Mouse (Mus musculus) spleen, postnatal 10 days (tissue): ENCODE data around the gene Mtss1l.
A peak's percentile ranks its signal among the peaks of the same experiment; 100 is the strongest.

Experiments
- DNase-seq, 2 experiments: peaks; one replicate each; pipeline ENCODE4 v3.0.0; 2021 to 2022; ENCODE audit warnings: low spot score in 2 of 2

Gene Mtss1l

DNA sequence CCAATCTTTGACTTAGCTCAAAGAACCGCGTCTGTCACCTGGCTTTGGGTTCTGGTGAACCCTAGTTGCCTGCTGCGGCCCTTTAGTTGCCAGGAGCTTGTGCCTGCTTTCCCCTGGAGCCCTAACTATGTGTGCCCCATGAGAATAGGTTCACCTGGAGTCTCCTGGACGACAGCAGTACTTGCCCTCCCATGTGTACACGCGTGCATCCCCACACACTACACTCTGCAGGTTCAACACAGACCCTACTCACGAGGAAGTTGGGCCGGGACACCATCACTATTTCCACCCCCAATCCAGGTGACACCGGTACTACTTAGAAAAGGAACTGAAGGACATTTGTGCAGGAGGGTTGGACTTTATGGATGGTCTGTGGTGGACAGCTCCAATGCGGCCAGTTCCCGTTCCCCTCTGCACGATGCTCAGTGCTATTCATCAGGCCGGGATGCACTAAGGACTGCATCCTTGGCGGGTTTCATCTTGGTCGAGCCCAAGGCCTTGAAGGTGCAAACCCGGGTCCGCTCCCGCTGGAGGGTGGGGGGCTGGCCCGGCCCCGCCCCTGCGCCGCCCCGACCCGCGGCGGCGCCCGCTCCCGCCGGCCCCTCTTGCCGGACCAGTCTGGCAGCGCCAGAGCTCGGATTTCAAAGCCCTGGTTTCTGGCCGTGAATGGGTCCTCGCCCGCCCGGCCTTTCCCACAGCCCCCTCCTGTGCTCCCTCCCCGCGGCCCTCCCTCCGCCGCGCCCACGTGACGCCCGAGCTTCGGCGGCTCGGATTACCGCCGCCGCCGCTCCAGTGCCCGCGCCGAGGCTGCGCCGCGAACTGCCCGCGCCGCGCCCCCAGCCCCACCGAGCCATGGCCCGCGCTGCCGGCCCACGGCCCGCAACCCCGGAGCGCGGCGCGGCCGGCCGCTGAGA is at the start of gene Mtss1l:
Gene Mtss1l (plus strand): TSS at position 792 of the 914 bp plus-strand sequence.
- peak in 1 of 2 experiments; percentile 39 for DNase-seq

DNA sequence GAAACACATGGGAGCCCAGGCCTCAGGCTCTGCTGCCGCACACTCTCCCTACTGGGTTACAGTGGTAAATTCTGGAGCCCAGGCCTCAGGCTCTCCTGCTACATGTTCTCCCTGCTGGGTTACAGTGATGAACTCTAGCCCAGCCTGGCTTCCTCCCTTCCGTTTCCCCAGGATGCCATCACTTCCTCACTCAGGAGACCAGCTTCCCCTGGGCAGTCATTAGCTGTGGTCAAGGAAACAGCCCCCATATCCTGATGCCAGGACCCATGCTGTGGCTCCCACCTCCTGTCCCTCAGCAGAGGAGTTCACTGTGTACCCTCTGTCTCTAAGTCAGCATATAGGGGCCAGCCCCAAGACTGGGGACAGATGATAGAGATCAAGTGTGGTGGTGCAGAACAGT is 49.1 kb upstream of the Mtss1l start:
- DNase-seq, result no peak

DNA sequence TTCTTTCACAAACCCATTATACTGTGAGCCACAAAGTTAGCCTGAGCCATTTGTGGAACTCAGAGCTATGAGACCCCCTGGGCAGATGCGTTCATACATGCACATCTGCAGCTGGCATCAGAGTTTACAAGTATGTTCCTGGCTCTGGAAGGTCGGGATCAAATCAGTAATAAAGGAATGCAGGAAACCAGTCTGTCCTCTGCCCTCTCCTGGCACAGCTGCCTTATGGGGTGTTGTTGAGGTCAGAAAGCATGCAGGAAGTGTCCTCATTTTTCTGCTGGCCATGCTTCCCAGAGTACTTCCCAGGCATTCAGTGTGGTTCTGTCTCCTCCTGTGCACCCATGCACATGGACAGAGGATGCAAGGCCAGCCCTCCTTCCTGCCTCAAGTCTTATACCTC is 48.1 kb upstream of the Mtss1l start:
- DNase-seq, result no peak

DNA sequence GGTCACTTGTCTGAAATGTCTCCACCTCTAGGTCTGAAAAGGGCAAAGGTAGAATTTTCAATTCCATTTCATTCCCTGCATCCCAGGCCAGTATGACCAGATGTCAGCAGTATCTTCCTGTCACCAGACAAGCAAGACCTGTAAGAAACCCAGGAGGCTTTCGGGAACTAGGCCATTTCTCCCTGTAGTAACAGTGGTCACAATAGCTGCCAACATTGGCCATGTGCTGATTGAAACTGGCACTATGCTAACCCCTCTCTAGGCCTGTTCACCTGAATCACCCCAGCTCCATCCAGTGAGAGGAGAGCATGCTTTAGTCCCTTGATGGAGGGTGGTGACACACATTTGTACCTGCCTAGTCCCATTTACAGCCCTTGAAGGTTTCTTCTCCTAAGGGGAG is 46.7 kb upstream of the Mtss1l start:
- no peak for DNase-seq

DNA sequence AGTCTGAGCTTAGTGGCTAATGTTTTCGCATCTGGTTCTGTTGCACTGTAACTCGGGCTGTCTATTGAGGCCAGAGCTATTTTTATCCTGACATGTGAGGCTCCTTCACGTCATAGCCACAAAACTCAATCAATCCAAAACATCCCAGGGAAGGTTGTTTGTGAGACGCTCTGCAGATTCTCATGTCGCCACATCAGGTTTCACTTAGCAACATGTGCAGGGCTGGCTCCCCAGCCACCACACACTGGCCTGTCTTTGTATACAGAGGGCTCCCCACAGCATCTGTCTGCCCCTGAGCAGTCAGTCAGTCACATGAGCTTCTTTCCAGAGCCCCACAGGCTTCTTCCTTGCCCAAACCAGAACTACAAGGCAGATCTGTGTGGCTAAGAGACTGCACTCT is 44.6 kb upstream of the Mtss1l start:
- no peak for DNase-seq

DNA sequence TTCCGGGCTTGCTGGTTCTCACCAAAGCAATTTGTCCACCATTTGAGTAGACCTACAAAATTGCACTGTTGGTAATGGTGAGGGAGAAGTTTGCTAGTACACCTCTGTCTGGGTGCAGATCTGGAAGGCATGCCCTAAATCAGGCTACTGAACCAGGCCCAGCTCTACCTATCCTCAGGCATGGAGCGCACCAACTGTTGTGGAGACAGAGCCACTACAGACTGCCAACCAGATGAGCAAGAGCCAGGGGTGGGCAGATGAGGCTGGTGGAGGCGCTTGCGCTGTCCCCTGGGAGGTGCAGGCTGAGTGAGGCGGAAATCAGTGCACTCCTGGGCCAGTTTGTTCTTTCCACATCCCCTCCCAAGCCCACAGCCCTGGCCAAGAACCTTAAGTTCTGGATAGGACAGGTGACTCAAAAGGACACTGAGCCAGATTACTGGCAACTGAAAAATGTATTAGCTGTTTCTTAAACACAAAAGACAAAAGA is 44.1 kb upstream of the Mtss1l start:
- DNase-seq, result no peak

DNA sequence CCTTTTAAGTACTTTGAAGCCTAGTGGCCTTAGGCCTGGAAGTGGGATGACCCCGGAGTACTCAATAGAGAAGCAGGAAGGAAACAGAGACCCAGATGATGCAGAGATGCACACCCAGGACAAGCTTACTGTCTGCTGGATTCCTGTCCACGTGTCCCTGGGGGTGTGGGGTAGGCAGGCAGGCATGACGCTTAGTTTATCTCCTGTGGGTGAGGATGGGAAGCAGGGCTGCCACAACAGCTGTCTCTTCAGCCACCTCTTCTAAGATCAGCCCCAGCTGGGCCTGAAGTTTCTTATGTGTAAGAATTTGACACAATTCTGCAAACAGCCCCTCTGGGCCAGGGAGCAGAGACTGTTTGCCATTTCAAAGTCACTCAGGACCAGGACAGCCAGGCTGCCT is 42.3 kb upstream of the Mtss1l start:
- no peak for DNase-seq

DNA sequence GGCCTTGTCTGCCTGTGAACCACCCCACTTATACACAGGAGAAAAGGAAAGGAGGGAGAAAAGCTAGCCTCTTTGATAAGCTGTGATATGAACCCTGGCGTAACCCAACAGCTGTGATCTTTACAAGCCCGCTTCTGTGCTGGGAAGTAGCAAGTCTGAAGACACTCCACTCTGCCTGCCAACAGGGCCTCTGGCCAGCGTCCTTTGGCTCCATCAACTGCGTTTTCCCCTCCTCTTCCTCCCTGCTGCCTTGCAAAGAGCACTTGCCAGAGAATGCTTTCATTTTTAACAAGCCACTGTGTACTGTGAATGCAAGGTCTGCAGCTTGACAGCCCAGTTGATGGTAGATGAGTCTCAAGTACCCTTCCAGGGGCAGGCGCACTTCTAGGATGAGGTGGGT is 33.5 kb upstream of the Mtss1l start:
- DNase-seq, result no peak

DNA sequence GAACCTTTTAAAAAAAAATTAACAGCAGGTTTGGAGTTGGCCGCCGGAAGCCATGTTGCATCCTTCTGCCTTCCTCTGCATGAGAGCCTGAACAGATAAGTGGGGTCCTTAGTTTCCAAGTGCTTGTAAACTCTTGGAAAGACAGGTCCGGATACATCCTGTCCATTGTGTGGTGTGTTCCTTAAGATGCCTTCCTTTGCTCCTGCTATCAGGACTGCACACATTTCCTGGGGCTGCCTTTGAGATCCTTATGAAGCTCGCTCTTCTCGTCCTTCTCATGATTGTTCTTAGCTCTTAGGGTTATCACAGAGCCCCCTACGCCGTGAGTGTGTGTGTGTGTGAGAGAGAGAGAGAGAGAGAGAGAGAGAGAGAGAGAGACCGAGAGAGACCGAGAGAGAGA is 31.3 kb upstream of the Mtss1l start:
- no peak for DNase-seq

DNA sequence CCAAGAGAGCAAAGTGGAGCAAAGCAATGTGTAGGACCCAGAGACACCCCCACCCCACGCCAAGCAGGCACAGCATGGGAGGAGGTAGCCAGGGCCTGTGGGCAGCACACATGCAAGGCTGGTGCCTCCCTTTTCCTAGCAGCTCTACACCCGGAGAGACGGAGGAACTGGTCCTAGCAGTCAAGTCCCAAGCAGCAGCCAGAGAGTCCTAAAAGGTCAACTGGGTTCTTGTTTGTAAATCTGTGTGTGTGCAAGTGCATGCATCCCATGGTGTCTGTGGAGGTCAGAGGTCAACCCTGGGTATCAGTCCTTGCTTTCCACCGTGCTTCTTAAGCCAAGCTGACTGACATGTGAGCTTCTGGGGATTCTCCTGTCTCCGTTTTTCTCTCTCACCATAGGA is 27.1 kb upstream of the Mtss1l start:
- DNase-seq, result no peak

DNA sequence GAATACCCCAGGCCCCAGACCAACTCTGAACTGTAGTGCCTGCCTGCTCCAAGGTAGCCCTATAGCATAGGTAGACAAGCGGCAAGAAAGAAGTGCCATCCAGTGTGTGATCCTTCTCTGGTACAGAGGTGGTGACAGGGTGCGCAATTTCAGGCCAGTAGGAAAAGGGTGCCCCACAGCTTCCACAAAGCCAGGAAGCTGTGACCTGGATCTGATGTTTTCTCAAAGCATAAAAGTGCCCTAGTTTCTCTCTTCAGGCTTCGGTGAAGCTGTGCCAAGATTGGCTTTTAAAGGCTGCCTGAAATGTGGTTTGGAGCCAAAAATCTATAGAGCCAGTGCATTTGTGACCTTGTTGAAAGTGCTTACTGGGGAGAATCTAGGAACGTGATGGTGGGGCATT is 26.4 kb upstream of the Mtss1l start:
- DNase-seq, result no peak

DNA sequence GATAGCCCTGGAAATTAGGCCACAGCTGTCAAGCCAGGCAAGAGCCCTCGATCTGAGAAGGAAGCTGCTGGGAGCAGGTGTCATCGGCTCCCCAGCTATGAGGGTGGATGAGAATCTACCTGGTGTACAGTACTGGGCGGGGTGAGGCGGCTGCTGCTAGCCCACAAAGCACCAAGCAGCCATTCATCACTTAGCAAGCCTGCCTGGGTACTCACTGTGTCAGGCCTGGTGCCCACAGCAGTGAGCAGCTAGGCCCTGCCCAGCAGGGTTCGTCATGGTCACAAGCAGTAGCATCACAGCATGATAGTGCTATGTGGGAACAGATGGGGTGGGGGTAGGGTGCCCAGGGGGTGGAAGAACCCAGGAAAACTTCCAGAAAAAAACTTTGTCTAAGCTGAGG is 25.8 kb upstream of the Mtss1l start:
- DNase-seq, result no peak

DNA sequence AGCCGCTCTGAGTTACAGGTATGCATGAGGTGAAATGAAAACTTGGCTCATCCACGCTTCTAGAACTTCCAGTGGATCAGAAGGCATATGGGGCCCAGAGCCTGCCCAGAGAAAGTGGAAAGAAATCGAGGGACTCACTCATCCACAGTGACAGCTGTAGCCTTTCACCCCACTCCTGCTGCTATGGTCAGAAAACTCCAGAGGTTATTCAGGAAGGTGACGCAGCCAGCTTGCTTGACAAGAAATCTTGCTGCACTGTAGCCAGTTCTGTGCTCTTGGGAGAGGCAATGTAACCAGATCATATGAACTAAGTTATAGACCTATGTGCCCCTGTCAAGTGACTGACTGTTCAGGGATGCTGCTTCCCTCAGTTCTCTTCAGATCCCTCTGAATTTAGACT is 25.2 kb upstream of the Mtss1l start:
- DNase-seq, result no peak

DNA sequence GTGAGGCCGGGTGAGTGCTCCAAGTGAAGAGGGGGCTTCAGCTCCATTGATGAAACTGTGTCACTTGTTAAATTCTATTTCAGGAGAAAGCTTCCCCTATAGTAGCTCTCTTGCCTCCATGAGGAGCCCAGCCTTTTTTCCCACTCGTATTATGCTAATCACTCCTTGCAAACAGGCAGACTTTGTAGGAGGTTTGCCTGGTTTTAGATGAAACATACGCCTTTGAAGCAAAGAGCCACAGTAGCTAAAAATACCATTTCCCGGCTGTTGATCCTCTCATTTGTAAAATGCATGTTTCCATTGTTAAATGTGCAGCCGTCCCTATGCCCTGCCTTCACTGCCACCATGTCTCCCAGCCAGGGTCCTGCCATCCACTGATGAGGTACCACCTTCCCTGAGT is 23.7 kb upstream of the Mtss1l start:
- no peak for DNase-seq

DNA sequence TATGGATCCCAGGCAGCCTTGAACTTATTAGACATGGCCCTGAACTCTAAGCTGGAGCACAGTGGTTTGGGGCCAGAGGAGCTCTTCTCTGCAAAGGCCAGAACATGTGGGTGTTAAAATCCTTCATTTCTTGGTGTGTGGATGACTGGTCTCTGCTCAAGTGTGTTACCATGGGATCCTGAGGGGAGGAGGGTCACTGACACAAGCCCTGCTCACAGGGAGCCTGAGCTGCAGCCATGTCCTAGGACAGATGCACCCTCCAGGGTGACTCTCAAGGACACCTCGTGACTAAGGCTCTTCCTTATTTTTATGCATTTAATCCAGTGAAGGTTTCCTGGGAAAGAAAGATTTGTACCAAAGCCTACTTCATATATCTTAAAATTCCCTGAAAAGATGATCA is 23.2 kb upstream of the Mtss1l start:
- DNase-seq, result no peak

DNA sequence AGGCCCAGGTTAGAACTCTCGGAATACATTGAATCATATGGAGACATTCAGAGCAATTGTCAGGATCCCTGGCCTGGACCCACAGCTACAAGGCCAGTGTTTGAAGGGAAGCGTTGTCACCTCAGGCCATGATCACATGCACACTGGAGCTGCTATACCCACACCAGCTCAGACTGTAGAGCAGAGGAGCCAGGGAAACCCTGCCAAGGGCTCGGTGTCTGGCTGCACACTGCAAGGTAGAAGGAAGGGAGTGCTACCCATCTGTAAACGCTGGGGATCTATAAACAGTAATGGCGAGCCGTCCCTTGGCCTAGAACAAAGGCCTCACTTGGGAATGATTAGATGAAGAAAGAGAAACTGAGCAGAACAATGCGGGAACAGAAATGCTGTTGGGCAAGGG is 21.8 kb upstream of the Mtss1l start:
- DNase-seq, result no peak

DNA sequence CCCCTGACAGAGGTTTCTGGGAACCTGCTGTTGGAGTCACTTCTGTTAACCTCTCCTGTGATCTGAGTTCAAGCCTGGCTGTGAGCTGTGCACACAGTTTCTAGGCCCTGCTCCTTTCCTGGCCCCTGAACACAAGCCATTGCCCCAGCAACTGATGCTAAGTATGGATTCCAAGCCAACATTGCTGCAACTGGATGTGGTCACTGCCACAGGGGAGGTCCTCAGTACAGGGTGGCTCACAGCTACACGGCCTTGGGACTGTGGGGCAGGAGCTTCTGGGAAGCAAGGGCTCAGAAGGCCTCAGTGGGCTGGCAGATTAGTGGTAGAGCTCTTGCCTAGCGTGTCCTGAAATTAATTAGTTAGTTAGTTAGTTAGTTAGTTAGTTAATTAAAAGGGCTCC is 20.7 kb upstream of the Mtss1l start:
- DNase-seq, result no peak

DNA sequence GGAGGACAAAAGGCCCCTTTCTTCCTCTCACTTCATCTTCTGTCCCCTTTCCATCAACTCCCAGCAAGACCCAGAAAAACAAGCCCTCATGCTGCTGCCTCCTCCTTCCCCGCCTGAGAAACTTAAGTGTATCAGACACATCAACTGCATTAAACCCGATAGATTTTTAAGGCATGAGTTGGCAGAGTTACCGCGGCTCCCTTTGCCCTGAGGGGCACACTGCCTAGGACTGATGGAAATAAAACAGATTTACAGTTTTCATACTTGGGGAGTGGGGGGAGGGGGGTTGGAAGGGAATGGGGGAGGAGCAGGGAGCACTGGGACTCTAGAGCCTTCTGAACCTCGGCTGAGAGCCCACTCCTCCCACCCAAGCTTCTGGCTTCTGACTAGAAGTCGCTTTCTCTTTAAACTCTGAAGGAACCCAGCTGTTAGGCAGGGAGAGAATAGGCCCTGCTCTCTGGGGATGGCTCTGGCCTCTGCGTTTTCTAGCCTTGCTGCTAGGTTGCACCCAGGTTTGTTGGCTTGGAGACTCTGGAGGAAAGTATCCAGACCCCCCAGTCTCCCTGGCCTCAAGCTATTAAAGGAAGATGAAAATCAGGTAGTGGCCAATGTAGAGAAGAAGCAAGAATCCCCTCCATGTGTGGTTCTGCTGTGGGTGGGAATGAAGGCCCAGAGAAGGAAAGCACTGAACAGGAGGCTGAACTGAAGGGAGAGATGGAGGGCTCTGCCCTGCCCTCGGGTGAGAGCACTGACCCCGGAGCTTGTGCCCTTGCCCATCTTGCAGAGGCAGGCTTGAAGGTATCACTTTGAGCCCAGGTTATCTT is 18.4 kb upstream of the Mtss1l start:
- DNase-seq, result no peak

DNA sequence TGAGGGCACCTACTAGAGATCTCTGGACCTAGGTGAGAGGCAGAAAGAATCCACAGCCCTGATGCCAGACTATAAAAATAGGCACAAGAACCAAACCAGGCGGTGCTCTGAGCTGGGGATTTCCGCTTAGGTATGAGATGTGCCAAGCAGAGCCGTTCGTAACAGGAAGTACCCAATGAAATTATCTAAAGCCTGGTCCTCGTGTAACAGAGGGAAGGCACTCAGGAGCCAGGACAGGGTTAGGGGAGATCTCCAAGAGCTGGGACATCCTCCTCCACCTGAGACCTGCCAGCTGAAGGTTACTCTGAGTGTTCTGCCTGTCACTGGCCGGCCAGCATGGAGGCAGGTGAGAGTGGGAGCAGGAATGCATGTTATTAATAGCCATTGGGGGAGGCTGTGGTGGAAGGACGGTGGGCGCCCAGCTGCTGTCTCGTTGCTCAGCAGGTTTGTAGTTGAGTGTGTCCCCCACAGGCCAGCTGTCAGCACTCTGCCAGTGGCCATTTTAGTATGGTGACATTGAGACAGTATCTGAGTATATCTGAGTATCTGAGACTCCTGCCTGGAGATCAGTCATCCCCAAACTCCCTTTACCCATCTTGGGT is 17.7 kb upstream of the Mtss1l start:
- DNase-seq, result no peak

DNA sequence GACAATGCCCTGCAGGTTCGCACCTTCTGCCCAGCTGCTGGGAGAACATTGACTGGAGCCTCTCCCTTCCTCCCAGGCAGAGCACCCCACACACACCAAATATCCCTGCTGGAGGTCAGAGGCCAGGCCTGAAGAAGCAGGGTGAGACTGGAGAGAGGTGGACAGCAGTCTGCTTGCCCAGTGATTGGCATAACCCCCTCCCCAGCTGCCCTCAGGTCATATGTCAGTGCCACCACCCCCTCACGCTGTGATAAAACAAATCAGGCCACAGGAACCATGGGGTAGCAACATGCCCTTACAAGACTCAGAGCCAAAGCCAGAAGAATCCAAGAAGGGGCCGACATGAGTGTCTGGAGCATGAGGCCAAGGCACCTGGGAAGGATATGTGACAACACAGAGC is 17.2 kb upstream of the Mtss1l start:
- no peak for DNase-seq

DNA sequence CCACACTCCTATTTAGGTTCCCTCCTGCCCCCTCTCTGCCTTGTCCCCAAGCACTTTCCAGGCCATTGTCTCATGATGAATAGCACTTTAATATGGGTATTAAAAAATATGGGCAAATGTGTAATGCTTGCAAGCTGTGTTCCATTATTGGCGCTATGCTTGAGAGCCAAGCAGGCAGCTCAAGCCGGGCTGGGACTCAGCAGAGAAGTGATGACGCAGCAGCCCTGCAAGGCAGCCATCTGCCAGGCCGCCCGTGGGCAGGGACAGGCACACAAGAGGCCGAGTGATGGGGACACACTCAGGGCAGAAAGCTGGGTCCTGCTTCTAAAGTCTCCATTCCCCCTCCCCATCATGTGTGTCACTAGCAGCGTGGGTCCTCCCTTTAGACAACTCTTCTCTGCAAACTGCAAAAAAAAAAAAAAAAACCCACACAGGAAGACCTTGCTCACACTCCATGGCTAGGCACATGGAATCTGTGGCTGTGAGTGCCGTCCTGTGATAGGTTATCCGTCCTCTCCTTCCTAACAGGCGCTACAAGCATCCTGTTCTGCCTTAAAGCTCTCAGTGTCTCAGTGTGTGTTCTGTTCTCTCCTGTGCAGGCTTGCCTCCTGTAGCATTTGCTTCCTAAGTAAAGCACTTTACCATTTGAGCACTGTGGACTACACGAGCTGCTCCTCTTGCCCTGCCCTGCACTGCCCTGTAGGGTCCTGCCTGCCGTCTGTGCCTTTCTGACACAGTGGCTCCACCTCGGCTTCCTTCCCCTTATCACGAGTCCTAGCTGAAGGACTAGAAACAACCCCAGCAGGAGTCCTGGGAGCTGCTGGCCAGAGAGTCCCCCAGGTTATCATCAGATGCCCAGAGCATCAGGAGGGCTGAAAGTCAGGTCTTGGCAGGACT is 15.6 kb upstream of the Mtss1l start:
- DNase-seq, result no peak
